10 mouse cellular contexts compared by ENCODE assay signal in genomic region chr7:83475438-83476160, GRCm38 (mm10).
DNase-seq lines count a peak whose midpoint lies in the region; ATAC-seq lines count a peak whose summit lies in the region.
"Had no signal": no experiment of that assay in that cellular context is flagged by ENCODE, and none has a peak within 500 bp of the region (broad histone marks: within the 10 kb centered on the region; RNA-seq: fewer than 3 reads in every experiment).

No protein-coding gene starts in this region.

- no peak overlapping the region for H3K4me3 ChIP-seq in heart, embryonic 16.5 days (ENCODE audit: low read length)
- H3K4me3 ChIP-seq: liver, embryonic 15.5 days had no signal

- whole genome bisulfite sequencing in heart, embryonic 16.5 days: 63% methylated on average over 8 of the region's 8 CpGs

- H3K36me3 ChIP-seq in heart, embryonic 16.5 days (ENCODE audit: control insufficient read depth, insufficient read depth): no peaks in the 10 kb centered on the region
- H3K36me3 ChIP-seq: liver, embryonic 15.5 days had no signal

- H3K9me3 ChIP-seq in heart, embryonic 16.5 days (replicated peaks; ENCODE audit: control insufficient read depth, low read length): no peaks in the 10 kb centered on the region
- H3K9me3 ChIP-seq: liver, embryonic 15.5 days had no signal

- H3K9ac ChIP-seq in heart, embryonic 16.5 days (ENCODE audit: low read length): no peak overlapping the region
- H3K9ac ChIP-seq: liver, embryonic 15.5 days had no signal

- no peak for ATAC-seq in heart, embryonic 16.5 days (replicated peaks; ENCODE audit: extremely low read depth, insufficient read depth, low FRiP score)

- peak overlapping the region; percentile 24 for H3K27ac ChIP-seq in heart, embryonic 16.5 days (ENCODE audit: low read length)
- H3K27ac ChIP-seq: liver, embryonic 15.5 days had no signal

- H3K27me3 ChIP-seq in heart, embryonic 16.5 days (ENCODE audit: control insufficient read depth, insufficient read depth, low read length): no peaks in the 10 kb centered on the region
- H3K27me3 ChIP-seq: liver, embryonic 15.5 days had no signal

- H3K4me1 ChIP-seq in heart, embryonic 16.5 days (ENCODE audit: control insufficient read depth, insufficient read depth, low read length): peaks cover 16% of the 10 kb centered on the region
- H3K4me1 ChIP-seq: liver, embryonic 15.5 days had no signal

- H3K4me2 ChIP-seq in heart, embryonic 16.5 days (ENCODE audit: low read depth, low read length): no peak overlapping the region
- H3K4me2 ChIP-seq: liver, embryonic 15.5 days had no signal

- no peak for DNase-seq in heart, adult 9 months (ENCODE audit: low spot score in 2 of 2)
- DNase-seq in brain, adult 2 months (ENCODE audit: low read depth, low spot score): peak; percentile 89
- peak; percentile 85 for DNase-seq in cerebellum, adult 9-10 months
- DNase-seq in gastrocnemius, postnatal 10 days: peak; percentile 17
- DNase-seq in embryo, embryonic 10 days (ENCODE audit: low spot score): no peak
- DNase-seq in retina, embryonic 14.5 days (ENCODE audit: low spot score): no peak
- DNase-seq in heart, adult 18-20 months: no peak
- DNase-seq: kidney, postnatal 25 days had no signal

Comparison
In these comparisons a context has a peak if more than half of its experiments do, and no peak if none do; other contexts are left out.
1. DNase-seq: peak in brain, adult 2 months (single experiment), cerebellum, adult 9-10 months (single experiment) and gastrocnemius, postnatal 10 days (single experiment); none in heart, adult 9 months (0 of 2), embryo, embryonic 10 days (single experiment), retina, embryonic 14.5 days (single experiment) and heart, adult 18-20 months (0 of 2).